Mouse (Mus musculus): ENCODE measurements at regions not wholly inside any gene's neighbourhood (a gene's known extent, or its start where the extent isn't known, plus 50 kb on each side); places are given as distances from the start of the nearest gene placed in this dataset.

GRCm38 (mm10) chr15:51256681-51257080, 2628.0 kb upstream of the Gm7489 start:
- no peak for DNase-seq (ENCODE audit: low spot score)

- DNase-seq (ENCODE audit: low spot score): no peak
Observed at GRCm38 (mm10) chr15:51264599-51265163, 2620.0 kb upstream of the Gm7489 start.

GRCm38 (mm10) chr15:51265971-51266370, 2618.7 kb upstream of the Gm7489 start:
- DNase-seq (ENCODE audit: low spot score): no peak

GRCm38 (mm10) chr15:51271632-51272312, 2612.9 kb upstream of the Gm7489 start:
- no peak for DNase-seq (ENCODE audit: low spot score)

DNA sequence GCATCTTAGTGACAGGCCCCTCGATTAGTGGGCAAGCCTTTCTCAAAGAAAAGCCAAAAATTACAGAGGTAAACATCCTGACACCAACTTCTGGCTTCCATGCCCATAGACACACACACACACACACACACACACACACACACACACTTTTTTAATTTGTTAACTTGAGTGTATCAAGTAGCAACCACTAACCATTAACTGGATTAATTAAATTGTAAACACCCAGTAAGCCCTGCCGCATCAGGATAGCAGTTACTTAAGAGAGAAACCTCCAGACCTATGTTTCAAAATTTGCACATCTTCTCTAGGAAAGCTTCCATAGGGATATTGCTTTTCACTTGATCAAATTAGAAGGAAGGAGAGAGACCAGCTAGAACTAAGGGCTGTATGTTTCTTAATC, 2599.4 kb upstream of the Gm7489 start:
- no peak for DNase-seq (ENCODE audit: low spot score)

DNA sequence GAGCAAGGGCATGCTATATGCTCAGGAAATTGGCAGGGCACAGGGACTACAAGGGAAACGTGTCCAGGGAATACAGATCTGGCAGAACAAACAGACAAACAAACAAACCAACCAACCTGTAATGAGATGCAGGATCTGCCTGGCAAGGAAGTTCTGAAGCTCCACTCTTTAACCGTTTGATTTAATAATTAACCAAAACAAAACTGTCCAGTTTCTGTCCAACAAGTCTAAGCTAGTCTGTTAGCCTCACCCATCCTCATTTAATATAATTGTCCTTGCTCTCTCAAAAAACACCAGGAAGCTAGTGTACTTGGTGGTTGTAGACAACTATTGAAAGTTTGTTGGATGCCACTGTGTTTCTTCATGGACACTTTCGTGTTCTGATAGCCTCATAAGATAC, 2598.4 kb upstream of the Gm7489 start:
- no peak for DNase-seq (ENCODE audit: low spot score)

DNA sequence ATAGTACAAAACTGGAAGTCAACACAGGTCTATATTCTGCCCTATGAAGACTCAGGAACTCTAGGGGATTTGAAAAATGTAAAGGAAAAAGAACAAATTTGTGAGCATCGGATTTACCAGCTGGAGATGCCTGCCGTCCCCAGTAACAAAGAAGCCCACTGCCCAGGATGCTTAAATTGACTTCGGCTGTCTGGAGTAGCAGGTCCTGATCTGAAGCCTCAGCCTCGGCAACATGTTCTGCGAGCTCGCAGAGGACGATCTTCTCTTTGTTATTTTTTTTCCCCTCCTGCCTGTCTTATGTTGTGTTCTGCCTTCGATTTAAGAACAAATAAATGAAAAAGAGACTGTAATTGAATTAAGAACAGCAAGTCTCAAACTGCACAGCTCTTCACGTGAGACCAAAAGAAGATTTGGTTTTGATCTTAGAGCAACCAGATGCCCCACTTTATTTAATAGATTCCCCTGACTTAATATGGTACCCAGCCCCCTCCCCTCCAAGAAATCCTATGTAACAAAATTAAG, 2595.7 kb upstream of the Gm7489 start:
- no peak for DNase-seq (ENCODE audit: low spot score)

GRCm38 (mm10) chr15:51289916-51290315, 2594.8 kb upstream of the Gm7489 start:
- no peak for DNase-seq (ENCODE audit: low spot score)

GRCm38 (mm10) chr15:51291183-51291582, 2593.5 kb upstream of the Gm7489 start:
- DNase-seq (ENCODE audit: low spot score): no peak

DNA sequence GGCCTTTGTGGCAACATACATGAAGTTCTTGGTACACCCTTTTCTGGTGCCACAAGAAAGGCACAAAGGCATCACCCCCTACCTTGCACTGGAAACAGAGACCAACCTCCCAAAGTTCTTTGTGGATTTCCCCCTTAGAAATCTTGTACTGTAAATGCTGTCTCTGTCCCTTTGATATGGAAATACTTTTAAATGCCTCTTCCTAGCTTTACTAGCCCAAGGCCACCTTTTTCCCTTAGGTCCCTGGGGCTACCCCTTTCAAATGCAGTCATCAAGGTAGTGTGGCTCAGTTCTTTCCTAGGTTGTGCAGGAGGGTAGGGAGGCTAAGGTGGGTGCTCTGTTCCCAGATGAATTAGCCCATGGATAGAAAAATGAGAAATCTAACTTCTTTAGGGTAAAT, 2587.9 kb upstream of the Gm7489 start:
- no peak for DNase-seq (ENCODE audit: low spot score)

GRCm38 (mm10) chr15:51318072-51318471, 2566.6 kb upstream of the Gm7489 start:
- no peak for DNase-seq (ENCODE audit: low spot score)

DNA sequence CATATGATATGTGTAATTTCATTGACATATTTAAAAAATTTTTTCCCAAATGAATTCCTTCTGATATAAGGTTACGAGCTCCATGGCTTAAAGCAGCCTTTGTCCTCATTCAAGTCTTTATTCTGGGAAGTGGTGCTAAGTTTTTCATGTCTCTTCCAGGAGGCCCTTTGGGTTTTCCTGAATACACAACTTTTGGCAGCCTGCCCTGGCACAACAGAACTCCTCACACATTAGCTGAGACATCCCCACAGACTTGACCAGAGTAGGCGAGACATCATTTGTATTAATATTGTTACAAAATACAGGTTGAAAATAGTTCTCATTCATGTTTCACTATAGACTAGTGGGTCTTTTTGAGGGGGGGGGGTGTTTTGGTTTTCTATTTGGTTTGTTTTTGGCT, 2565.9 kb upstream of the Gm7489 start:
- DNase-seq (ENCODE audit: low spot score): no peak

DNA sequence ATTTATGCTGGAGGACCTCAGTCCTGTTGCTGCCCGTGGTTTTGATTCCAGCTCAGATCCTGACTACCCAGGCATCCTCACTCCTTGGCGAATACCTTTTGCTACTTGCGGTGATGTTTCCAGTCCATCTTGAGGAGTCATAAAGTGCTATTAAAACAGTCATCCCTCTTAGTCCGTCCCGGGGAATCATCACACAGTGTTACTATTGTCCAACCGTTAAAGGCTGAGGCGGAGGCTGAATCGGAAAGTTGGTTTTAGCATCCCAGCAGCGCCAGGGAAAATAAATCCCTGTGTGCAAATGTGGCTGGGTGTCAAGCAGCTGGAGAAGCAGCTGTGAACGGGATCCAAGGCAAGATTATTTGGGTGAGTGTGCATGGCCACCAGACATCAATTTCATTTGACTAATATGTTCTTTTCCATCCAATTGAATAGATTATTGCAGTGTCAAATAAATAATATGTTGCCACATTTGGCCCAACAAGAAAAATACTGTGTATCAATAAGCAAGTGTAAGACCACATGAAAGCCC, 2564.3 kb upstream of the Gm7489 start:
- DNase-seq (ENCODE audit: low spot score): no peak

- DNase-seq (ENCODE audit: low spot score): no peak
Observed at GRCm38 (mm10) chr15:51323284-51323683, 2561.4 kb upstream of the Gm7489 start.

DNA sequence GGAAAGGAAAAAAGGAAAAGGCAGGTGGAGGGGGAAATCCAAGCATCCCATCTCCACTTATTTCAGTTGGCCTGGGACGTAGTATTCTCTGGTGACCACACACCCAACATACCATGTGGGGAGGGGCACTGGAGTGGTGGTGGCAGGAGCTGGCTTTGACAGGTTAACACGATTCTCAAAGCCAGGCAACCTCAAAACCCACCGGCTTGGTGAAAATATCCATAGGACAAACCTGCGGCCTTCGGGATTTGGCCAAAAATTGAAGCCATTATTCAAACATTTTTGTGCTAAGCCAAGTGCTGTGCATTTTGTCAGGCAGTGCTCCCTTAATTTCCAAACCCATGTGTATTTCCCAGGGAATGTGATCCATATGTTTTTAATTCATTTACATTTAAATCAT, 2560.5 kb upstream of the Gm7489 start:
- no peak for DNase-seq (ENCODE audit: low spot score)

DNA sequence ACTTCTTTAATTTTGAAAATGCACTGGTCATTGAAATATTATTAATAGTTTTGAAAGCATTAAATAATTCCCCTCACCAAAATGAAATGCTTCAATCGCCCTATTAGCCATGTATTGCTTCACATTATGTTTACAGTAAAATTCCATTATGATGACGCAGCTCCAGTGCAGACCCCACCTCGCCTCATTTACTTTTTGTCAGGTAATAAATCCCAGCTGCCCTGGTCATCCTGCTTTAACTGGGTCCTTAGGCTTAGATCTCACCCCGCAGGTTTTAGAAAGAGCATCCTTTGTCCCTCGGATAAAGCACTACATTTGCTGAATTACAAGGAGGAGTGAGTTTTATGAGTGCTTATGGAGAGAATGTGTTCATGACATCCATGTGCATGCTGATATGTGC, 2557.0 kb upstream of the Gm7489 start:
- DNase-seq (ENCODE audit: low spot score): no peak

DNA sequence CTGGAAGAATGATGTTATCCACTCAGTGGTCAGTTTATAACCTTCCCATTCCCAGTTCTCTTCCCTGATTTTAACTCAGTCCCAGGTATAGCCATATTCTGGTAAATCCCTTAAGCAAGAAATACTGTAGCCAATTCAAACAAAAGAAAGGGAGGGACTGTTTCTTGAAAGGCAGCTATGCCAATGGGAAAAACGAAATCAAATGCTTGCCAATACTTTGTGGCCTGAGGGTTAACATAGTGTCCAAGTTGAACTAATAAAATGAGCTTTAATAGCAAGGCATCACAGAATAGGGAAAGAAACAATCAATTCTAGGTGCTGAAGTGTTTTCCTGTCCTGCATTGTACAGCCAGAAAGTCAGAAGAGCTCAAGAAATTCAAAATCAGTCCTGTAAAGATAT, 2548.3 kb upstream of the Gm7489 start:
- no peak for DNase-seq (ENCODE audit: low spot score)

DNA sequence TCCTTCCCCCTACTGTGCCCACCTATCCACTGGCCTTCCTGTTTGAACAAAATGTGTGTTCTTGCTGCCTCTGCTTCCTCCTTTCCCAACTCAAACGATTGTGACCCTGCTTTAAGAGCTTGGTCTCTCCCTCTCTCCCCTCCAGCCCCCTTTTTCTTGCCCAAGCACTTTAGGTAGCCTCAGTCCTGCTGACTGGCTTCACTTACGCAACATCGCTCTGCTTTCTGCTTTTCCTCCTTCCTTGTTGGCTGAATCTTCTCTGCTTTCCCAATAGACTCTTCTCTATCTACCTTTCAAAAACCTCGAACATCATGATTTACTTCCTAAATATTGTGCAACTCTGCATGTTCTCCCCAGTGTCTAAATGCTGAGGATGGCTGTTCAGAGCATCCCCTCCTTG, 2538.4 kb upstream of the Gm7489 start:
- no peak for DNase-seq (ENCODE audit: low spot score)

GRCm38 (mm10) chr15:51363391-51363790, 2521.3 kb upstream of the Gm7489 start:
- DNase-seq (ENCODE audit: low spot score): no peak

GRCm38 (mm10) chr15:51371162-51371561, 2513.5 kb upstream of the Gm7489 start:
- DNase-seq (ENCODE audit: low spot score): no peak

DNA sequence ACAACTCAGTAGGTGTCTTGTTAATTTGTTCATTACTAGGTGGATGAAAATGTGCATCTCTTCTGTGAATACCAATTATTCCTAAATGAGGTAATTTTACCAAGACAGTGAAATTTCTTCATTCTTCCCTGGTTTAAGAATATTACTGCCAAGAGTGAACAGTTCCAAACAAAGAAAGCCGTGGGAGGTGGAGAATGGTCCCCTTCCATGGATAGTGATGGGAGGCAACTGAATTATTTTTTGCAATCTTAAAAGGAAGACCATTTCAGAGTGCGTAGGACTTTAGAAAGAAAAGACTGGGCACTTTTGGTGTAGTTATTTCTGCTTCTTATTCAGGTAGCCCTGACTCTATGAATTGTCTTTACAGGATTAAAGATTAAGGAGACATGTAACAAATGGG, 2494.3 kb upstream of the Gm7489 start:
- DNase-seq (ENCODE audit: low spot score): no peak

DNA sequence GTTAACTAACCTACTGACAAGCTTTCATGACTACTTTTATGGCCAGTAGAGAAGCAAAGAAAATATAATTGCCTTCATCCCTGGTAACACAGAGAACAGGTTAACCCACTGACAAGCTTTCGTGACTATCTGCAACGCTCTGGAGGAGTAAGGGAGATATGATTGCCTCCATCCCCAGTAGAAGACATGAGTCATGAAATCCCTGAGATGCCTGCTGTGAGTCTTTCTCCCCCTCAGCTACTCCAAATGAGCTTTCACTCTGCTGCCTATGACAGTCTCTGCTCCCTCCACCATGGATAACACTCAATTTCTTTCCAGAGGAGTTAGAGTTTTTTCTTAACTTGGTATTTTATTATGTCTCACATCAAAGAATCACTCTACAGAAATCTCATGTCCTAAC, 2493.4 kb upstream of the Gm7489 start:
- no peak for DNase-seq (ENCODE audit: low spot score)

Data from layer of hippocampus, adult 9-10 months (tissue).